Mouse (Mus musculus): ENCODE data around the gene Syn3.
"Not testable (repeated sequence)": the region's sequence is repeated elsewhere in the genome, so short reads cannot be mapped to it uniquely, and the experiment has no call there.

Syn3 gene

DNA sequence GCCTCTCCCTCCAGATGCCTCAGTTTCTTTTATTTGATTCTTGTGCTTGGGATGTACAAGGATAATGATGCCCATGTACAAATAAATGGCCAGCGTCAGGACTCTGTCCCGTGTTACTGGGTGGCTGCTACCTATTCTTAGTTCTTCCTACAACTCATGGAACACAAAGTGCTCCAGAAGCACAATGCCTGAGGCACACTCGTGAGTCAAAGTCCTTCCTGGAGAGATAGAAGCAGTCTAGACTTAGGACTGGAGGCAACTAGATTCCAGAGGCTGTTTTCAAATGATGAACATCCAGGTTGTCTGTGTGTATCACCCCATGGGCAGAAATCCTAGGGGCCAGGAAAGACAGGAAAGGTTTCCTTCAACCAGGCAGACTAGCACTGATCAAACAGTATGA is 427.9 kb downstream of the Syn3 start:
- DNase-seq = no peak

DNA sequence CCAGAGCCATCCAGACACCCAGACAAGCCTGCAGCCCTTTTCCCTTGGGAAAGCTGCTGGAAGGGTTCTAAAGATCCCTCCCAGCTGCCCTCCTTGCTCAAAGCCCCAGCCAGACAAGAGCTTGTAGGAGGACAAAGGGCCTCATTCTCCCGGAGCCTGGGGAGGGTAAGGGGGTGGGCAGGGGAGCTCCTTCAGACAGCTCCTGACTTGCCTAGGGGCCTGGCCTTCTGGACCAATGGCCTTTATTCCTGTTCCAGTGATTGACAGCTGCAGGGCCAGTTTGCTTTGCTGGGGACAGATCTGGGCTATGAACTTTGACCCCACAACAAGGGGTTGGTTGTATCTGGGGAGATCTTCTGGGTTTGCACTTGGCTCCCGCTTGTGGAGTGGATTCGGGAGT is 429.4 kb downstream of the Syn3 start:
- no peak for DNase-seq

DNA sequence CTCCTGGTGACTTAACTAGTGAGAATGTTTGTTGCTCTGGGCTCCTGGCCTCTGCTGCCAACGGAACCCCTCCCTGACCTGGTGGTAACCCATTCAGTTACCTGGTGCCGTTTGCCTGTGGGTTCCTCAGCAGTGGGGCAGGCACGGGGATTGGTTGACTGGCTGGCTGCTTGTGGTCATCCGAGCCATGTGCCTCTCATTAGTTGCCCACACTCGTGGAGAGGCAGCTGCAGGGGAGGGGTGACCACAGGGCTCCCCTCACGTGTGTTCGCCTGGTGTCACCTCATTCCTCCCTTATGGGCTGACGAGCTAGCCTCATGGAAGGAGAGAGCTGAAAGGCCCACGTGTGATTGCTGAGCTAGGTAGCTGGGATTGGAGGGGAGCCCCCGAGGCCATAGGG is 430.8 kb downstream of the Syn3 start:
- DNase-seq = no peak

DNA sequence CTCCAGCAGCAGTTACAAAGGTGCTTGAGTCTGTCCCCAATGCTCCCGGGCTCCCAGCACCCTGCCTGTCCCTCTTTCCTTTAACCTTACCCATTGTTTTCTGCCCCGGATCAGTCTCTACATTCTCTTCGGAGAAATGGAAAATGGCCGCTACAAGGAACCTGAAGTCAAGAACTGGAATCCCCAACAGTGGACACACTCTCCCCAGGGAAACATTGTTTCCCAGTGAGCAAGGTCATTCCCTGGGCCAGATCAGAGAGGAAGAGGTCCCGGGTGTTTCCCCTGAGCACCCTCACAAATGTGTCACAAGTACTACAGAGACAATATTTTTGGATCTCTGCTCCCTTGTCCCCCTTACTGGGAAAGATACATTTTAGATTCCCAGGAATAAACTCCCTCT is 432.0 kb downstream of the Syn3 start:
- no peak for DNase-seq

DNA sequence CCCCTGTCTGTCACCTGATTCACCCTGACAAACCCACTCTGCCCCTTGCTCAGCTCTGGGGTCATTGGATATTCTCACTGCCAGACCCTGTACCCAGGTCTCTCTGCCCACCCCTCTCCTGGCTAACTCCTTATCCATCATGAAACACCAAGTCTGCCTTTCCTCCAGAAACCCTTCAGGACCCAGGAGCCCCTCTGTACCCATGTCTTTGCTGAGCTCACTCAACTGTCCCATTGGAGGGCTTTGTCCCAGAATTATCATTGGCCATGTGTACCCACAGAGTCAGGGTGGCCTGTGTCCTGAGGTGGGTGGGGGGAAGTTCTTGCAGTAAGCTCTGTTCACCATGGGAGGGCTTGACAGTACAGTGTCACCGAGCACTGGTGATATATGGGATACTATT is 433.0 kb downstream of the Syn3 start:
- DNase-seq = no peak

DNA sequence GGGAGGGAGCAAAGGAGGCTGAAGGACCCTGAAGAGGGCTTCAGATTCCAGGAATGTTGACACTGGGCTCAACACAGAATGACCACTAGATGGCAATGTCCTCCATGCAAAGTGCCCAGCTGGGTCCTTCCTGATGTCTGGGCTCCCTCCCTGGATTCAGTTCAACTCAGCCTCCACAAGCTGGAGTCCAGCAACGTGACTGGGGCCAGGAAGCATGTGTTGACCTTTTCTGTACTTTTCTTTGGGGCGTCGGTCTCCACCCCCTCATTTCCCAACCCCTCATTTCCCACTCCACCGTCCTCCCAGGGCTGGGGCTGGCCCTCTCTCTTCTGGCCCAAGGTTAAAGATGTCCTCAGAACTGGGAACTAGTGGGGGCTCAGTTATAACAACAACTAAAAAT is 433.8 kb downstream of the Syn3 start:
- DNase-seq = peak; percentile 8 to 13

DNA sequence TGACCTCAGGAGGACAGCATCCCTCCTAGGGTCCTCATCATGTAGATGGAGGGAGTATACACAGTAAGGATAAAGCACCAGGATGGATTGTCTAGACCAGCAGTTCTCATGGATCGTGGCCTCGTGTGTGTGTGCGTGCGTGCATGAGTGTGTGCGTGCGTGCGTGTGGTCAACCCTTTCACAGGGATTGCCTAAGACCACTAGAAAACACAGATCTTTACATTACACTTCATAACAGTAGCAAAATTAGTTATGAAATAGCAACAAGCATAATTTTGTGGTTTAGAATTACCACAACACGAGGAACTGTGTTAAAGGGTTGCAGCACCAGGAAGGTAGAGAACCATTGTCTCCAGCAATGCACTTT is 435.7 kb downstream of the Syn3 start:
- DNase-seq = no peak

DNA sequence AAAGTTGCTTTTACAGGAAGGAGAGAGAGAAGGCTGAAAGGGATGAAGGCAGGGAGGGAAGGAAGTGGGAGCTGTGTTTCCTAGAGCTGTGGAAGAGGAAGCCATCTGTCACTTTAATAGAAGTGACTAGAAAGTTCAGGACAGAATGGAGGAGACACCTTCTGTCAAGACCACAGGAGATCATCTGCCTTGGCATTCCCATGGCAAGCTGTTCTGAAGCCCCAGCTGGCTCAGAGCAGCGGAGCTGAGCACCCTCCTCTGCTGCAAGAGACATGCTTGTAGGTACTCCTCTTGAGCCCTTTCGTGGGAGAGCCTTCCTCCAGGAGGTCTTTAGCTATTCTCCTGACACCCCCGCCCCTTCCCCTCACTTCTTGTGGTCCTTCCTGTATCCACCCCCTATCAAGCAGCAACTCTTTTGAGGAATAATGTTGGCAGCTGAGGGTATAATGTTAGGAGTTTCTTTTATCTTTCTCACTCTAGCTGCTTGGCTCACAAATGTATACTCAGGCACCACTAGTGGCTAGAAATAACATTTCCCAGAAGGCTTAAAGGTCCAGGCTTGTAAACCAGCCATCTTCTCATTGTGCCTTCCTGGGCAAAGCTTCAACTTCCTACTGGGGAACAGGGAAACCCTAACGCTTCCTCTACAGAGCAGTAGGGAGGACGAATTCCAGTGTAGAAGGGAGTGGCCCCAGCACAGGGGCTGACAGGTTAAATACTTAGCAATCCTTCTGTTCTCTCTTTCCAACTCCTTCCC is 436.3 kb downstream of the Syn3 start:
- no peak for DNase-seq

DNA sequence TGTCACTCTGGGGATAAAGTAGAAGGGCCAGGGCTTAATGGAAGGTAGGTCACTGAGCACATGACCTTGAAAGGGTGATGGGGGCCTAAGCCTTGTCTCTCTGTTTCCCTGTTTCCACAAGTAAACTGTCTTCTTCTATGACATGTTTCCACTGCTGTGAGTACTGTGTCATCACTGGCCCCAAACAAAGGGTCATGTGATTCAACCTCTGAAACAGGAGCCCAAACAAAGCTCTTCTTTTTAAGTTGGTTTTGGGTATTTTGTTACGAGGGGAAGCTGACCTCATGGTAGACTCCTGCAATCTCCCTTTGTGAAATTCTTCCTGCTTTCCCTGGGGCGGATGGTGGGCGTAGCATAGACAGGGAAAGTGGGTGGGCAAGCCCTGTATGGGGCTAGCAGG is 438.4 kb downstream of the Syn3 start:
- no peak for DNase-seq

DNA sequence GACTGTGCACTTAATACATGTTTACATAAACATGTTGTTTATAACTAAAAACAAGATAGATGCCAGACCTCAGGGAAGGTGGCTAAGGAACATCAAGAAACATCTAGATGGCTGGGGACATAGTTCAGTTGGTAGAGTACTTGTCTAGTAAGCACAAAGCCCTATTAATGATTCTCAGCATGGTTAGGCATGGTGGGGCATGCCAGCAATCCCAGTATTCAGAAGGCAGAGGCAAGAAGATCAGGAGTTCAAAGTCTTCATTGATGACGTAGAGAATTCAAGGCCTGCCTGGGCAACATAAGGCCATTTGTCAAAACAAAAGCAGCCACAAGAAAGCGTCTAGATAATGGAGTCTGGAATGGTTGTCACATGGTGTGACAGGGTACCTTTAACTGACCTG is 441.0 kb downstream of the Syn3 start:
- no peak for DNase-seq

DNA sequence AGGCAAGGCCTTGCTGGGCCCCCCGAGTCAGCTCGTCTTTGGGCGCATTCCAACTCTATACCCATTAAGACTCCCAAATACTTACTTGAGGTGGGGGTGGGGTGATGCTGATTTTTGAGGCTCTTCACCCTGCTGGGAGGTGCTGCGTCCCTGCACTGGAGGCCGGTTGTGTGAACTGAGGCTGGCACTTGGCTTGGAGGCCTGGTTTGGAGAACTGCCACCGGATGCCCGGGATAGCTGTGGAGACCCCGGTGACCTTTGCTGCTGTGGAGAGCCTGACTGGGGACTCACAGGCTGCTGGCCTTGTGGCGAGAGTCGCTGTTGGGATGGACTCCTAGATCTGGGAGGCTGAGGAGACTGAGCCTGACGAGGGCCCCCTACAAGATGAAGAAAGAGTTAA is 441.4 kb downstream of the Syn3 start:
- no peak for DNase-seq

DNA sequence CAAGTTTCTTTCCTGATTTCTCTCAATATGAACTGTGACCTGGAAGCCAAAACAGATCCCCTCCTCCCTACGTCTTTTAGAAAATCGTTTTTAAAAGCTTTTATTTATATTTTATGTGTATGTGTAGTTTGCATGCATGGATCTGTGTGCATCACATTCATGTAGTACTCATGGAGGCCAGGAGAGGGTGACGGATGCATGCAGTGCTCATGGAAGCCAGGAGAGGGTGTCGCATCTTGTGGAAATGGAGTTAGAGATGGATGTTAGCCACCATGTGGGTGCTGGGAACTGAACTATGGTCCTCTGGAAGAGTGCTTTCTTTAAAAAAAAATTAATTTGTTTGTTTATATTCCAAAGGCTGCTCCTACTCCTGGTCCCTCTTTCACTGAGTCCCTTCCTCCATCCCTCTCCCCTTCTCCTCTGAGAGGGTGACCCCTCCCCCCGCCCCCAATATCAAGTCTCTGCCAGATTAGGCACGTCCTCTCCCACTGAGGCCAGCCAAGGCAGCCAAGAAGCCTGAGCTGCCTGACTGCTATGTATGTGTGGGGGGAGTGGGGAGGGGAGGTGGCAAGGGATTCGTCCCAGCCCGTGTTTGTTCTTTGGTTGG is 442.3 kb downstream of the Syn3 start:
- no peak for DNase-seq

DNA sequence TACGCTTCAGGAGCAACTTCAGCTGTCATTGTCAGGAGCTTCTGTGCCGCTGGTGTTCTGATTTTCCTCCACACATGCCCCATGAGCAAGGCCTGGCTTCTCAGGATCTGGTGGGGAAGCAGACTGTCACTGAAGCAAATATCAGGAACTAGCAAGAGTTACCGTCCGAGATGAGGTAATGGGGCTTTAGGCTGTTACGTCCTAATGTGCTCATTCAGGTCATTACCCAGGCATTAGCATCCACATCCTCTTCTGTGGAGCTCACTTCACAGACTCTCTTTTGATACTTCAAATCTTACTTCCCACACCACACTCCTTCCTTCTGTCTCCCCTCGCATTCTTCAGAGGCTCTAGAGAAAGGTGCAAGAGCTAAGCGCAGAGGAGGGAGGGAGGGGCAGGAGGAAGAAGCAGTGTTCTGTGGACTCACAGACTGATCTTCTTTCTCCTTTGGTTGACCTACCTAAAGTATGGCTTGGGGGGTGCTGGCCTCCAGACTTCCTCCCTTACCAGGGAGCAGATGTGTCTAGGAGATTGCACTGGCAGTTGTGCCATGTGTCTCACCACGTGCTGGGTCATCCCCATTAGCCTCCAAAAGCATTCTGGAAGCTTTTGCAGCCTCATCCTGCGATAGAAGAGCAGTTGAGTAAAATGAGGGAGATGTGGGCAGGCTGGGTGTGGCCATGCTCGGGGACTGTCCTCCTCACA is 445.7 kb downstream of the Syn3 start:
- DNase-seq = no peak

DNA sequence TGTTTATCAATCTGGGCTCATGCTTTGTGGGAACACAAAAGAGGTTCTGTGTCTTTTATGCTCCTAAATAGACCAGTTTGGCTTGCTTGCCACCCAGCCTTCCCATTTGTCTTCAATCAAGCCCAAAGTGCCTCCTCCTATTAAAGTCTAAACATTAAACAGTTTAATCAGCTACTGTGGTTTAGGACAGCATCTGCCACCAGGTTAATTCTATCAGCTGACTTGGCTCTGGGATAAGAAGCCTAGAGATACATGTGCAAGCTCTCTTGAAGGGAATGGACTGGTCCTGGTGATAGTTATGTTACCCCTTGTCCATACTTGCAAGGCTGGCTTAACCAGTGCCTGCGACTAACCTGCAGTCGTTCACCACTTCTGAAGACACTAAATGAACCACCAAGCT is 448.2 kb downstream of the Syn3 start:
- no peak for DNase-seq

DNA sequence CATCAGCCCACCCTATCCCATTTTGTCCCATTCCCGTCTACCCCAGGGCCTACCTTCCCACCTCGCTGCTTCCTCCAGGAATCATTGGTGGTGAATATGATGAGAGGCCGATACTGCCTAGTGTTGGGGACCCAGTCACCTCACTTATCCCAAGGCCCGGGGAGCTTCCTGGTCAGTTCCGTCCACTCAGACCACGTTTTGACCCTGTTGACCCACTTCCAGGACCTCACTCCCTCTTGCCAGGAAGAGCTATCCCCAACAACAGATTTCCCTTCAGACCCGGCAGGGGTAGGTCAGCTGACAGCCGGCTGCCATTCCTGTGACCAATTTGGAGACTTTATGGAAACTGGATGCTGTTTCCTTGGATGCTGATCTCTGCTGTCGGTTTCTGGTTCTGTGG is 450.9 kb downstream of the Syn3 start:
- DNase-seq = no peak

DNA sequence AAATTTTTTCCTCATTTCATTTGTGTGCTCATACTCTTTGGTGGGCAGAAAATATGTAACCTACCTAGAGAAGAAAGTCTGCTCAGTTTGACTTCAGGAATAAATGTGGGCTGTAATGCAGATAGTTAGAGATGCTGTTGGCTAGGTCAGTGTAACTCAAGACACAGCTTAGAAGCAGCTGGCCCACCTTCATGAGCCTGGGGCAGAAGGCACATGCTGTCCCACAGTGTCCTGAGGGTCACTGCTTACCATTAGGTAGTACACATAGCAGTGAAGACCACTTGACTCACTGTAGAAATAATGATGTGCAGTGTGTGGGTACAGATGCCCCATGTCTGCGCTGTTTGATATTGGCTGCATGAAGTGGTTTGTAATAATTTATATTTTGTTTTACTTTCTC is 452.3 kb downstream of the Syn3 start:
- DNase-seq = no peak

DNA sequence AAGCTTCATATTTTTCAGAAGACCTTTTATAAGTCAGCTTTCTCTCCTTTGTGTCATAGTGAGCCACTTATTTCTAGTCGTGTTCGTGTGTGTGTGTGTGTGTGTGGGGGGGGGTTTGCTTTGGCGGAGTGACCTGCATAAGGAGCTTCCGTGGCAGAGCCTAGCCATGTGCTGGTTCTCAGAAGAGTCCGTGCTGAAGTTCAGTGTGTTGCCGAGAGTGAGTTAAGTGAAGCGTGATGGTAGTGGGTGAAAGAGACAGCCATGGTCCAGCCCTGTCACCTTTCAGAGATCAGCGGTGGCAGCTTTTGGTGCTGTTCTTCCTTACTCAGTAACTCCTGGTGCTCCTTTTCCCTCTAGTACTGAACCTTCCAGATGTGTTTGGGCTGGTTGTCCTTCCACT is 454.6 kb downstream of the Syn3 start:
- DNase-seq = no peak

DNA sequence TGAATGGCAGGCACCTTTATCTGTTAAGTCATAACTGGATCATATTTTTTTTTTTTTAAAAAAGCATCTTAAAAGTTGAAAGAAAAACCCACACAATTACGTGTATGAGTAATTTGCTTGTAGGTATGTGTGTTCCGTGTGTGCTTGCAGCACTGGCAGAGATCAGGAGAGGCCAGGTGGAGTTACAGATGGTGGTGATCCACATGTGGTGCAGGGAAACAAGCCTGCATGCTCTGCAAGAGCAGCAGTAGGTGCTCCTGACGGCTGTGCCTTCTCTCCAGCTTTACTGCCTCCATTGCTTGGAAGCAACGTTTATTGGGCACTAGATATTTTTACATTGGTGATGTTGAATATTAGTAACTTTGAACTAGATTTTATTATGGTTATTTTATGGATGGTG is 455.0 kb downstream of the Syn3 start:
- DNase-seq = no peak

DNA sequence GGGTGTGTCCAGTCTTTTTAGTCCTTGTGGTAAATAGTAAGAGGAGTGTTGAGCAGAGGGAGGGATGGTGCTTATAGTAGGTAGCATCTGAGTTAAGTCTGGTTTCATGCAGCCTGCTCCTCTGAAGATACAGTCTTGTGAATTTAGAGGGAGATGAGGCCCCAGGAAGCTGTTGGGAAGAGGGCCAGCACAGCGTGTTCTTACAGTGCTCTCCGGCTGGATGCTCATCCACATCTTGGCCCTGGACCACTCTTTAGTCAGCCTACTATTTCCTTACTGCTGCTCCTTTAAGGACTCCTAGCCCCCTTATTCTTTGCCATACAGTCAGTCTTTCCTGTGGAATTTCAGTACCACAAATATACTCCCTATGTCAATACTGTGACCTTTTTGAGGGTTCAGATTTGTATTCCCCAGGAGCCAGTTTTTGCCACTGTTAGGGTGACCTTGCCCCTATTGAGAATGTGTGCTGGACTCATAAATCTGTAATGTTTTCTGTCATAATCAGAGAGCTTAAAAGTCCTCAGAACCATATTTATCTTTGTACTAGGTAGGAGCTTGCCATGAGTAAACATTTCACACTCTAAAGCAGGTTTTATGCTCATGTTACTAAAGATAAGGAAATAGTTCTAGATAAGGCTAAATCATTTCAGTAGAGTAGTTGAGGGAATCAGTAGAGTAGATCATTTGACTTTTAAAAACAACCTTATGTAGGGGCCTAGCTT is 464.5 kb downstream of the Syn3 start:
- no peak for DNase-seq

DNA sequence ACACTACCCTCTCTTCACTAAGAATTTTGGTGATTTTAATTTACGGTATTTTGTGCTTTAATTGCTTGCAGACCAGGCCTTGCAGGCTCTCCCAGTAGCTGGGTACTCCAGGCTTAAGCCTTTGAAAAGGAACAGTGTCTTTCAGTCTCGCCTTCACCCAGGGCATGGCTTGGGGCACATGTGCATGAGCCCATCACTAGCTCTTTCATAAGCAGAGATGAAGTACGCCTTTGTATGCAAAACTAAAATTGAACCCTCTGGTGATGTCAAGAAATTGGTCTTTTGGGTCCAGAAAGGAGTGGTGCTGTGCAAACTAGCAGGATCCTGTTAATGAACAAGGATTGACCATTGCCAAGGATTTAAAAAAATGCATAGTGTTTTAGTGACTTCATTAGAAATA is 466.2 kb downstream of the Syn3 start:
- no peak for DNase-seq

DNA sequence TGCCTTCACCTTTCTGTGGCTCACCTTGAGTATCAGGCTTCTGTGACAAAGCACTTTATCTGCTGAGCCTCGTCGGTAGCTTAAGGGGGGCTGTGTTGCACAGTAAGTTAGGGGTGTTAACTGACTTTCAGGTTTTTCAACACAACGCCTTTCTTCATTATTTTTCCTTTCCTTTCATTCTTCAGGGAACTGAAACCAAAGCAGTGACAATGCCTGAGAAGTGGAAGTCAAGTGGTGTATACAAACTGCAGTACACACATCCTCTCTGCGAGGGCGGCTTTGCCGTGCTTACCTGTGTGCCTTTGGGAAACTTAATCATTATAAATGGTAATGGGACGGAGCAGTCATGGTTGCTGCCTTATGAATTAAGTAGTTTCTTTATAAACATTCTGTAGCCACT is 468.0 kb downstream of the Syn3 start:
- no peak for DNase-seq

DNA sequence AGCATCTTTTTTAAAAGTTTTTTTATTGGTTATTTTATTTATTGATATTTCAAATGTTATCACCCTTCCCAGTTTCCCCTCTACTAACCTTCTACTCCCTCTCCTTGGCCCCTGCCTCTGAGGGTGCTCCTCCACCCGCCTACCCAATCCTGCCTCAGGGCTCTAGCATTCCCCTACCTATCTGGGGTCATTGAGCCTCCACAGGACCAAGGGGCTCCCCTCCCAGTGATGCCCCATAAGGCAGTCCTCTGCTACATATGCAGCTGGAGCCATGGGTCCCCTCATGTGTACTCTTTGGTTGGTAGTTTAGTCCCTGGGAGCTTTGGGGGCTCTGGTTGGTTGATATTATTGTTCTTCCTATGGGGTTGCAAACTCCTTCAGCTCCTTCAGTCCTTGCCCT is 471.9 kb downstream of the Syn3 start:
- not testable (repeated sequence) for DNase-seq

DNA sequence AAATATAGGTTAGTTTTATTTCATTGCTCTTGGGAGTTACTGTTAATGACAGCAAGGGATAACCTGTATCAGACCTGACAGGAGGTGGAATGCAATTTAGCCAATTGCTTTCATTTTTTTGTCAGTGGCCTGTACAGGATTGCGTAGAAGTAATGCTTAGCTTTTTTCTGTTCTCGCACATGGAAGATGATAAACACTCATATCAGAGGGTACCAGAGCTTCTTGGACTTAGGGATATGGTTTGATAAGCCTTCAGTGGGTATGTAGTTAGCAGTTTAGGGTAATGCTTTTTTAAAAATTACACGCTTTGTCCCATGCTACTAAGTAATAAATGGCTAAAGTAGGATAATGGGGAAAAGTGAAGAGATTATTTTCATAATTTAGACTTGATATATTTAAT is 472.3 kb downstream of the Syn3 start:
- no peak for DNase-seq

DNA sequence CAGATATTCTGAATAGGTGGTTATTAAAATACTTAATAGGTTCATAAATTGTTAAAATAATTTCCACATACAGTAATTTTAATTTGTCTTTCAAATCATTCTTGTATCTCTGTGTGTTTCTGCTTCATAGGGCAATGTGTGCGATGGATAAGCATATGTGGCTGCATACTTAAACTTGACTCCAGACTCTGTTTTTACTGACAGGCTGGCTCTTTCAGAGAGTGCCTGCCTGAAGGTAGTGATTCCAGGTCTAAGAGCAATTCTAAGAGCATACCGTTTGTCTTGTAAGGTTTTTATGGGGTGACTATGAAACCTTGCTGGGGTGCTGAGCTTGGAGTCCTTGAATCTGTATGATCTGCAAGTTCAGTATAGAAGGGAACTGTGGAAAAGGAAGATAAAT is 472.8 kb downstream of the Syn3 start:
- DNase-seq = no peak
